Mouse (Mus musculus) CD4-positive naive resting alpha-beta T cell, adult 57 days (primary cell): ENCODE results near the gene Olfr374. TPM values are rescaled to one million over a fixed set of nuclear protein-coding genes. Genes with fewer than 3 reads are reported as not detected.

Source experiments
- total RNA-seq: library from RNA; stranded (reverse); gene quantifications from one replicate; pipeline ENCODE4 v1.2.4, GENCODE M21; 2023

Olfr374 gene
- 0.15 TPM for total RNA-seq

GRCm38 (mm10) chr8:72106740-72107139 is at the start of gene Olfr374:
Olfr374 (plus strand) TSS chr8:72107040.

GRCm38 (mm10) chr8:72082877-72083276 is 24.0 kb upstream of the Olfr374 start, which contains the start of gene Olfr373:
Olfr373 (plus strand) TSS chr8:72083177.

GRCm38 (mm10) chr8:72134756-72135445 is 28.1 kb downstream of the Olfr374 start, which contains the start of gene Tpm4:
Tpm4 (plus strand) TSS chr8:72134975.

GRCm38 (mm10) chr8:72160707-72161697 is 54.2 kb downstream of the Olfr374 start, which contains the start of gene Rab8a:
Rab8a (plus strand) TSS chr8:72161200.

Other genes starting within 250 kb of the Olfr374 start
- 10.3 TPM for gene Zfp709, start 225.0 kb upstream of the Olfr374 start, total RNA-seq
- gene Zfp882, start 198.4 kb upstream of the Olfr374 start, total RNA-seq, result 8.1 TPM
- 7.9 TPM for gene Zfp617, start 198.4 kb upstream of the Olfr374 start, total RNA-seq
- gene Zfp961, start 156.0 kb upstream of the Olfr374 start, total RNA-seq, result 11.2 TPM
- gene Cyp4f18, start 97.4 kb upstream of the Olfr374 start, total RNA-seq, result 7.0 TPM
- not detected for gene Olfr372, start 65.8 kb upstream of the Olfr374 start, total RNA-seq
- gene Olfr373, start 23.9 kb upstream of the Olfr374 start, total RNA-seq, result 0.21 TPM
- 154 TPM for gene Tpm4, start 27.9 kb downstream of the Olfr374 start, total RNA-seq
- 156 TPM for gene Rab8a, start 54.2 kb downstream of the Olfr374 start, total RNA-seq
- 13.7 TPM for gene Hsh2d, start 82.6 kb downstream of the Olfr374 start, total RNA-seq
- gene Cib3, start 105.8 kb downstream of the Olfr374 start, total RNA-seq, result not detected
- gene Gm11034, start 106.6 kb downstream of the Olfr374 start, total RNA-seq, result not detected
- 62.5 TPM for gene Fam32a, start 112.7 kb downstream of the Olfr374 start, total RNA-seq
- gene Ap1m1, start 133.0 kb downstream of the Olfr374 start, total RNA-seq, result 130 TPM
- 16.9 TPM for gene Gm10282, start 198.2 kb downstream of the Olfr374 start, total RNA-seq
- 2,143 TPM for gene Klf2, start 212.0 kb downstream of the Olfr374 start, total RNA-seq